Mouse (Mus musculus) megakaryocyte progenitor cell, adult 5-6 weeks (primary cell): Measurements from ENCODE around the gene Lrp2. TPM values are rescaled to one million over a fixed set of nuclear protein-coding genes. Genes with fewer than 3 reads are reported as not detected.
"Not testable (repeated sequence)": the region's sequence is repeated elsewhere in the genome, so short reads cannot be mapped to it uniquely, and the experiment has no call there.

ENCODE experiments used
- ATAC-seq: replicated peaks from 2 replicates; pipeline ENCODE4 v1.8.0; 2016; ENCODE audit warnings: mild to moderate bottlenecking, moderate TSS enrichment, inconsistent platforms; ENCODE audit not compliant: poor library complexity
- total RNA-seq, 2 experiments: library from RNA; stranded (forward) in 1 of 2; stranded (reverse) in 1 of 2; fragments of 157-497, 149-512 nt in 1 of 2; fragments of 200-1000 nt in 1 of 2; gene quantifications; 2 replicates each; pipeline versions ENCODE4 v1.2.3 to v1.2.4; 2015 to 2017

Lrp2 gene
- total RNA-seq, 2 experiments from 2014 or later, result under 0.01 TPM; not detected in 1

DNA sequence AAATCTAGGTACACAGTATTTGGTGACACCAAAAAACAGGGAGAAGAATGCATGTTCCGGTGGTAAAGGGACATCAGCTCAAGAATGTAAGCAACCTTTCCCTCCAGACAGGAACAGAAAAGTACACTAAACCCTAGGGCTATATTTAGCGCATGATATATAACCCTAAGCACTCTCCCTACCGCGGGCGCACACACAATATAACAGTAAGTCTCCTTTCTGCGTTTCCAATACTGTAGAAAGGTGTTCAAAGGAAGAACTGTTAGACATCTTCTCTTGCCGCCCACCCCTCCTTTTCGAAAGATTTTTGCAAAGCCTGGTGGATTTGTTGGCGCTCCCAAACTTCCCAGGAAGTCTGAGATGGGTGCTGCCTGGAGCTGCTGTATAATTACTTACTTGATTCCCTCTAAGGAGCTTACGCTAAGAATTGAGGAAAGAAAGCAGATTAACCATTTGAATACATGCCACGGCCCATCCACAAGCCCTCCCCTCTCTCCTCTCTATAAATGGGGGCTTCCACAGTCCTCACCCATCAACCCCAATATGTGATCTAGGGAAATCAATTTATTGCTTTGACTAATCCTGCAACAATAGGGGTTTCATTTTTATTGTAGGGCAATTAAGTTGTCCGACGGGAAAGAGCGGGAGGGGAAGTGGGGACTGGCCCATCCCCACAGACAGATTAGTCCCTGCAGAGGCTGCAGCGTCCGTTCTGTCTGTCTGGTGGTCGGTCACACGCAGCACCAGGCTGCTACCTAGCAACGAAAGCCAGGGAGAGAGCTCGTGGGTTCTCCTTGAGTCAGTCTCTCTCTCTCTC, 1.5 kb downstream of the Lrp2 start:
- ATAC-seq, result peak; percentile 35; the same call in 1 of the 2 replicates

DNA sequence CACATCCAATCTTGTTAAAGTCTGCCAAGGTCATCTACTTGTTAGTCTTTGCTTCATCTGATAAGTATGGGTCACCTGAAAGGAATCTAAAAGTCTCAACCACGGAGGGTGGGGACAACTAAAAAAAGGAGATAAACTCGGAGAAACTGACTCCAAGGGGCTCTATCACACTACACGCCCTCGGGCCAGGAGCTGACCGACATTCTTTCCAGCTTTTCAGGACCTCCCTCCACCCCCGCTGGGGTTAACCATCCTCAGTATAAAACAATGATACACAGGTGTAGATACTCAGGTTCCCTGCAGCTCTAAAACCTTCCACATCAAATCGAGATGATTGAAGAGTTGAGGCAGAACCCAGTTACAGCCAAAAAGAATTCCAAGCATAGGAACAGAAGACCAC, 3.0 kb downstream of the Lrp2 start:
- ATAC-seq, result no peak

GRCm38 (mm10) chr2:69582068-69582467, 3.8 kb downstream of the Lrp2 start:
- not testable (repeated sequence) for ATAC-seq

- no peak for ATAC-seq
These were observed 5.8 kb downstream of the Lrp2 start for GRCm38 (mm10) chr2:69580091-69580490.

- ATAC-seq, result no peak
These were observed 7.7 kb downstream of the Lrp2 start for GRCm38 (mm10) chr2:69578206-69578605.

DNA sequence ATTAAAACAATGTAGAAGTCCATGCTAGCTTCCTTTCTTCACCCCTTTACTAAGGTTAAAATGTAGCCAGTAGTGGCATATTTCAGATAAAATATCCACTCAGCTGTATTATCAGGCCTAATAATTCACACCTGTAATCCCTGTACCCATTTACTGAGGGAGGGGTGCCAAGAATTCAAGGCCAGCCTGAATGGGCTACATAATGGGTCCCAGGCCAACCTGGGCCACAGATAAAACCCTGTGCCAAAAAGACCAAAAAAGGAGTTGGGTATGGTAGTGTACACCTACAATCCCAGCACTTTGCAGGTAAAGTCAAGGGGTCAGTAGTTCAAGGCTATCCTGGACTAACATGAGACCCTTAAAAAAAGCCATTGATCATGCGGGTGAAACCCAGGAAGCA, 9.3 kb downstream of the Lrp2 start:
- no peak for ATAC-seq

DNA sequence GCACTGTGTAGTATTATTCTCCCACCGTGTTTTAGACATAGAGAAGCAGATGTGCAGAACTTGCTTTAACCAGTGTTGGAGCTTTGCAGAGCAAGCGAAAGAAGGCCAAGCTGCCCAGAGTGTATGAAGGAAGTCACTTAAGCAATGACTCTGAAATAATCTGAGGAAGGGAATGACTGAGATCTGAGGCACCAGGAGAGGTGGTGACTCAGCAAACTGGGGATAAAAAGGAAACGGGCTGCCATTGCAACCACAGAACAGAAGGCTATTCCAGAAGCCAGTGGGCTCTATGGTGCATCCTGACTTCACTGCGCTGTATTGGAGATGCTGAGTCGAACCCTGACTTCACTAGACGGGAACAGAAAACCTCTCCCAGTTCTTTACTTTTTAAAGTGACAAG, 10.9 kb downstream of the Lrp2 start:
- peak; percentile 90 for ATAC-seq

- ATAC-seq, result no peak
These were observed 11.6 kb downstream of the Lrp2 start for GRCm38 (mm10) chr2:69574261-69574660.

GRCm38 (mm10) chr2:69573733-69574054, 12.2 kb downstream of the Lrp2 start:
- no peak for ATAC-seq

DNA sequence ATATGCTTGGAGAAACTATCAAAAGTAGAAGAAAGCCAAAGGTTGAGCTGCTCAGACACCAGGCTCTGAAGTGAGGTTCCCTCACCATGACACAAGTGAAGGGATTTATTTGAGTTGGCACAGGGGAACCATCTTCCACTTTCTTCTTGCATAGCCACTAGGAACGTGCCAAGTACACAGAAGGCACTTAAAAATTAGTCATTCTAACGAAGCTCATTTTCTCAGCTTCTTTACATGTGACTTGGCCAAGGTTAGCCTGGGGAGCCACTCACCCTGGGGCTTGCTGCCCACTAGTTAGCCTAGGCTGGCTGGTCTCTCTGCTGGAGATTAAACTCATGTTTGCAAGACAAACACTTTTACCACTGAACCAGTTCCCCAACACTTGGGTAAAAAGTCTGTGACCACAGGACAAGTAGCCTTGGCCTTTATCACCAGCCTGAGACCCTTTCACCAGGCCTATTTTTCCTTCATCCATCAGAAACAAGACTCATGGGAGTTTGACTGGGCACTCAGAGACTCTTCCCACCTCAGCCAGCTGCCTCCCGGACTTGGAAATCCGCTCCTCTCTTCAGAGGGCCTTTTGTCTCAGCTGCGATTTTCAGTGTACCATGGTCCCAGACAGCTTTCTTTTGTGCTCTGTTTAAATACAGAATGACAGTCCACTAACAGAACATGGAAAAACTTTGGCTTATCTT, 12.7 kb downstream of the Lrp2 start:
- ATAC-seq, result no peak

- no peak for ATAC-seq
These were observed 15.3 kb downstream of the Lrp2 start for GRCm38 (mm10) chr2:69570556-69570955.

DNA sequence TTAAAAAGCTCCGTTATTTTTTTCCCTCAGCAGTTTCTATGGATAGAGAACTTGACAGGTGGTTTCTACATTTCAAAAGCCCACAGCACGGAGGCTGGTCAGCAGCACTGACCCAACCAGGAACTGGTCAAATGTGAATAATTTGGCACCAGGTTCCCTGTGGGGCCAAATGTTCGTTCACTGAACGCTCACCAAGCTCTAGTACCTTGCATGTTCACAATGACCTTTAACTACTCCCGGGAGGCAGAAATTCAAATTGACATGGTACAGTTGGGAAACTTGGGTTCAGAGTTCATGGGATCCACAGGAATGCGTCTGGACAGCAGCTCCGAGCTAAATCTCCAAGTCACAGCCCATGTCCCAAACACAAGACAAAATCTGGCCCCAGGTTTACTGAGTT, 19.6 kb downstream of the Lrp2 start:
- ATAC-seq, result no peak

DNA sequence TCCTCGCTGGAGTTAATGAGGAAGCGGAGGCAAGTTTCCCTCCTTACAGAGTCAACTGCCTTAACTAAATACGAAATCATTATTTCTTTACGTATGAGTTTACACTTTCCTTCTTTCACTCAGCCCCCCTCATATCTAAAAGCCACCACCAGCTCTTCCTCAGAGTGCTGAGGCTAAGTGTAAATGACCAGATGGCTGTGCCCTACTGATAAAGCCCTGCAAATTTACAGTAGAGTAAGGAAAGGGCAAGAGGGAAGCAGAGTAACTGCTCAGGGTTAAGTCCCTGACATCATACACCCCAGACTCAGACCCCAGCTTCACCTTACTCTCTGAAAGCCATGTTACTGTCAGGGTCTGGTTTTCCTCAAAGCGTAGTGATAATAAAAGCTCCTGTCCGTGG, 22.4 kb downstream of the Lrp2 start:
- ATAC-seq, result peak; percentile 63

DNA sequence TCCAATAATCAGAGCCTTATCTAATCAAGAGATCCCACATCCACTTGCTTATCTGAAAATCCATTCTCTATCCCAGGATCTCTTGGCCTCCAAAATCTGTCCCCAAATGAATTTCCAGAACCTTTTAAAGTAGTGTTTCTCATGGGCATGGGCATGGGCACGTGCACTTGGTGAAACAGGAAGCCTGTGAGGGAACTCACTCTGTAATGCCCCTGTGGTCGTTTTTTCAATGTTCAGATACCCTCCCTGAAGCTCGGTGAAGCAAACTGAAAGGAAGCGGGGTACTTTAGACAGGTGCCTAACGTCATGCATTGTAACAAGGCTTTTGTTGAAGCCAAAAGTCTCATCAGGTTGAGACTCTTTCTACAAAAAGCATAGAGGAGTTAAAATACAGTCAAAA, 23.1 kb downstream of the Lrp2 start:
- peak; percentile 72 for ATAC-seq

- ATAC-seq, result no peak
These were observed 25.6 kb downstream of the Lrp2 start for GRCm38 (mm10) chr2:69560221-69560620.

- ATAC-seq, result no peak
These were observed 26.5 kb downstream of the Lrp2 start for GRCm38 (mm10) chr2:69559380-69559779.

DNA sequence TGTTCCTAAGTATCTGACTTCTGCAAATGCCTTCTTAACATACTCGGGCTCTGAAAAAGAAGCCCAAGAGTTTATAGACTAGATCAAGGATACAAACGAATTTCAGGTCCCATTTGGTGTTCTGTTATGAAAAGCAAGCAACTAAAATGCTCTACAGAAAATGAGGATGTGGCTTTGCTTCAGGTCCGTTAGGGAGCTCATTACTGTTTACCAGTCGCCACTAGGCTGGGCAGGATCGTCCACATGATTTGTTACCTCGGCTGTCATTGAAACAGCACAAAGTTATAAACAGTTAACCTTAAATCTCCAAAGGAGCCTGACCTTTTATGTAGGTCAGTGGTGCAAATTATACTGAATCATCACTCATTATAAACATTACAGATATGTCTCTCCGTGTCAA, 29.2 kb downstream of the Lrp2 start:
- peak; percentile 48; the same call in 1 of the 2 replicates for ATAC-seq

GRCm38 (mm10) chr2:69551639-69552038, 34.2 kb downstream of the Lrp2 start:
- no peak for ATAC-seq

GRCm38 (mm10) chr2:69546823-69547222, 39.0 kb downstream of the Lrp2 start:
- ATAC-seq, result peak; percentile 85

- no peak for ATAC-seq
These were observed 49.8 kb downstream of the Lrp2 start for GRCm38 (mm10) chr2:69536018-69536417.

- ATAC-seq, result no peak
These were observed 54.3 kb downstream of the Lrp2 start for GRCm38 (mm10) chr2:69531528-69532055.
